Mouse (Mus musculus): Measurements from ENCODE around the gene Gfod1.

GRCm38 (mm10) chr13:43284711-43285151 lies 19.2 kb downstream of the Gfod1 start:
- TF ChIP-seq MAFK (IDR thresholded peaks at IDR 0.05; ENCODE audit: insufficient read depth, low read depth, low read length), result no peak
- TF ChIP-seq CHD2 (IDR thresholded peaks at IDR 0.05; ENCODE audit: low read depth, low read length), result no peak
- no peak for TF ChIP-seq ZC3H11A (IDR thresholded peaks at IDR 0.05; ENCODE audit: borderline replicate concordance, low read depth, low read length)
- no peak for TF ChIP-seq ZNF384 (IDR thresholded peaks at IDR 0.05; ENCODE audit: low read depth, low read length)
- no peak for TF ChIP-seq HCFC1 (IDR thresholded peaks at IDR 0.05; ENCODE audit: borderline replicate concordance, insufficient read depth, low read length)

Data from ES-E14 (cell line).